Mouse (Mus musculus): ENCODE measurements at regions not wholly inside any gene's neighbourhood (a gene's known extent, or its start where the extent isn't known, plus 50 kb on each side); places are given as distances from the start of the nearest gene placed in this dataset.

GRCm38 (mm10) chr4:89505368-89505819 is 173.8 kb upstream of the Dmrta1 start:
- TF ChIP-seq CTCF (IDR thresholded peaks at IDR 0.05; ENCODE audit: low read depth) (no peak), EP300 (optimal IDR thresholded peaks at IDR 0.05) (no peak)
